Mouse (Mus musculus): ENCODE data around the gene Ttc23.

DNA sequence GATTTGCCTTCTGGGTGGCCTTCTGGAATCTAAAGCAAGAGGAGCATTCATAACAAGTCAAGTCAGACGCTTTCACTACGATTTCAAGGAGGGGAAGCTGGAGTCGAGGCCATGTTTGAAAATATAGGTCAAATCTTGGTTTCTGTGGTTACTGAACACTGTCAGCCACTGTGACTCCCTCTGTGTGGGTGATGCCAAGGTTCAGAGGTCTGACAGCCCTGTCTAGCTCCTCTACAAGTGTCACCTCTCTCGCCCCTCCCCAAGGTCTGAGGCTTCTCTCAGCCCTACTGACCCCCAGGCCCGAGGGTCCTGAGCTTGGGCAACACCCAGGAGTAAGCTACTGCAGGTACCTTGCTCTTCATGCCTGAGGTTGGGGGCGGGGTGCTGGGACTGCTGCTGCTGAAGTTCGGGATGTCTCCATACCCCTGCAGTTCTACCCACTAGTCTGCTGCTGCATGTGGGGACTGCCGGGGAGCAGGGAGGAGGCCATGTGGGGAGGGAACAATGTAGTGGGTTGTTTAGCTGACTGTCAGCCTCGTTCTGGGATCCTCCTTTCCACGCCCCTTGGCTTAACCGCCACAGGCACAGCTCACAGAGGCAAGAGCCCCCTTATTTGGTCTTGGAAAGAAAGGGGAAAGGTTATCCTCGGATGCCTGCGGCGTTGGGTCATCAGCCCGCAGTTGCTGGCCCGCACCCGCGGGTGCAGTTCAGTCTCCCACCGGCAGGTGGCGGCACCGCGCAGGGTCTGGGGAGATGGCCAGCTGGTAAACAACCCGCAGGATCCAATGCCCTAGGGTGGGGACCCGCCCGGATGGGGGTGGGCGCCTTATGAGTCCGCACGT is 156.0 kb downstream of the Ttc23 start:
- TF ChIP-seq POLR2AphosphoS2 (IDR thresholded peaks at IDR 0.05; ENCODE audit: low read length) (no peak), E2F4 (IDR thresholded peaks at IDR 0.05; ENCODE audit: borderline replicate concordance, low read depth, low read length) (no peak), TAL1 (IDR thresholded peaks at IDR 0.05; ENCODE audit: low read length) (no peak), EP300 (IDR thresholded peaks at IDR 0.05; ENCODE audit: low read depth in 1 of 2, low read length in 2 of 2) (no peak), MXI1 (IDR thresholded peaks at IDR 0.05; ENCODE audit: low read depth, low read length) (no peak), GATA1 (IDR thresholded peaks at IDR 0.05; ENCODE audit: low read depth, low read length) (no peak)
